Mouse (Mus musculus): ENCODE results near the gene Rasgrp2. TPM values are rescaled to one million over a fixed set of nuclear protein-coding genes. Genes with fewer than 3 reads are reported as not detected.

The Rasgrp2 gene
- polyA plus RNA-seq (2014; fragmentation: Illumina TruSeq; extraction: RNeasy Lipid Tissue Mini Kit (QIAGEN cat#74804); ENCODE audit: low read depth, low replicate concordance) = 4.7 TPM

GRCm38 (mm10) chr19:6399285-6400095 lies at the start of gene Rasgrp2:
TSS of gene Rasgrp2 (plus strand) at chr19:6399340.

GRCm38 (mm10) chr19:6363411-6364240 lies 35.5 kb upstream of the Rasgrp2 start, which contains the start of gene Sf1:
TSS of gene Sf1 (plus strand) at chr19:6363690.

GRCm38 (mm10) chr19:6384128-6384527 lies 15.0 kb upstream of the Rasgrp2 start, which contains the start of gene Pygm:
TSS of gene Pygm (plus strand) at chr19:6384399.

GRCm38 (mm10) chr19:6418233-6418879 lies 19.2 kb downstream of the Rasgrp2 start, which contains the start of gene Nrxn2:
TSS of gene Nrxn2 (plus strand) at chr19:6418731.

Other genes with a start within 250 kb of the Rasgrp2 start
- gene Majin, start 215.0 kb upstream of the Rasgrp2 start, polyA plus RNA-seq (2014; fragmentation: Illumina TruSeq; extraction: RNeasy Lipid Tissue Mini Kit (QIAGEN cat#74804); ENCODE audit: low read depth, low replicate concordance) = not detected
- not detected for gene Gpha2, start 173.0 kb upstream of the Rasgrp2 start, polyA plus RNA-seq (2014; fragmentation: Illumina TruSeq; extraction: RNeasy Lipid Tissue Mini Kit (QIAGEN cat#74804); ENCODE audit: low read depth, low replicate concordance)
- gene Ppp2r5b, start 163.5 kb upstream of the Rasgrp2 start, polyA plus RNA-seq (2014; fragmentation: Illumina TruSeq; extraction: RNeasy Lipid Tissue Mini Kit (QIAGEN cat#74804); ENCODE audit: low read depth, low replicate concordance) = 0.50 TPM
- 0.32 TPM for gene Atg2a, start 157.7 kb upstream of the Rasgrp2 start, polyA plus RNA-seq (2014; fragmentation: Illumina TruSeq; extraction: RNeasy Lipid Tissue Mini Kit (QIAGEN cat#74804); ENCODE audit: low read depth, low replicate concordance)
- 8.5 TPM for gene Ehd1, start 122.6 kb upstream of the Rasgrp2 start, polyA plus RNA-seq (2014; fragmentation: Illumina TruSeq; extraction: RNeasy Lipid Tissue Mini Kit (QIAGEN cat#74804); ENCODE audit: low read depth, low replicate concordance)
- gene Cdc42bpg, start 92.9 kb upstream of the Rasgrp2 start, polyA plus RNA-seq (2014; fragmentation: Illumina TruSeq; extraction: RNeasy Lipid Tissue Mini Kit (QIAGEN cat#74804); ENCODE audit: low read depth, low replicate concordance) = 7.5 TPM
- 4.4 TPM for gene Men1, start 64.4 kb upstream of the Rasgrp2 start, polyA plus RNA-seq (2014; fragmentation: Illumina TruSeq; extraction: RNeasy Lipid Tissue Mini Kit (QIAGEN cat#74804); ENCODE audit: low read depth, low replicate concordance)
- gene Map4k2, start 58.2 kb upstream of the Rasgrp2 start, polyA plus RNA-seq (2014; fragmentation: Illumina TruSeq; extraction: RNeasy Lipid Tissue Mini Kit (QIAGEN cat#74804); ENCODE audit: low read depth, low replicate concordance) = 6.6 TPM
- 156 TPM for gene Sf1, start 35.6 kb upstream of the Rasgrp2 start, polyA plus RNA-seq (2014; fragmentation: Illumina TruSeq; extraction: RNeasy Lipid Tissue Mini Kit (QIAGEN cat#74804); ENCODE audit: low read depth, low replicate concordance)
- gene Pygm, start 14.9 kb upstream of the Rasgrp2 start, polyA plus RNA-seq (2014; fragmentation: Illumina TruSeq; extraction: RNeasy Lipid Tissue Mini Kit (QIAGEN cat#74804); ENCODE audit: low read depth, low replicate concordance) = 4.2 TPM
- gene Nrxn2, start 19.4 kb downstream of the Rasgrp2 start, polyA plus RNA-seq (2014; fragmentation: Illumina TruSeq; extraction: RNeasy Lipid Tissue Mini Kit (QIAGEN cat#74804); ENCODE audit: low read depth, low replicate concordance) = 0.16 TPM
- gene Slc22a12, start 143.7 kb downstream of the Rasgrp2 start, polyA plus RNA-seq (2014; fragmentation: Illumina TruSeq; extraction: RNeasy Lipid Tissue Mini Kit (QIAGEN cat#74804); ENCODE audit: low read depth, low replicate concordance) = not detected

Measured in sigmoid colon, adult 10 weeks (tissue).